Mouse (Mus musculus): ENCODE measurements around the gene Abcd2.

- TF ChIP-seq CTCF (IDR thresholded peaks at IDR 0.05; ENCODE audit: borderline replicate concordance, control insufficient read depth, extremely low read depth, insufficient read depth, low read length, poor library complexity), result no peak
- no peak for TF ChIP-seq POLR2A (IDR thresholded peaks at IDR 0.05; ENCODE audit: control insufficient read depth, extremely low read depth, insufficient read depth, low read length, poor library complexity)
Measured at GRCm38 (mm10) chr15:91206518-91206917, 14.9 kb upstream of the Abcd2 start.
